Mouse (Mus musculus) testis, postnatal 14 days (tissue): ENCODE results near the gene Ergic1.

Experiments used
- DNase-seq: peaks from one replicate; pipeline ENCODE4 v3.0.0; 2021; ENCODE audit warnings: low spot score

Gene Ergic1

GRCm38 (mm10) chr17:26601514-26601913 lies 40.2 kb downstream of the Ergic1 start:
- DNase-seq: no peak

DNA sequence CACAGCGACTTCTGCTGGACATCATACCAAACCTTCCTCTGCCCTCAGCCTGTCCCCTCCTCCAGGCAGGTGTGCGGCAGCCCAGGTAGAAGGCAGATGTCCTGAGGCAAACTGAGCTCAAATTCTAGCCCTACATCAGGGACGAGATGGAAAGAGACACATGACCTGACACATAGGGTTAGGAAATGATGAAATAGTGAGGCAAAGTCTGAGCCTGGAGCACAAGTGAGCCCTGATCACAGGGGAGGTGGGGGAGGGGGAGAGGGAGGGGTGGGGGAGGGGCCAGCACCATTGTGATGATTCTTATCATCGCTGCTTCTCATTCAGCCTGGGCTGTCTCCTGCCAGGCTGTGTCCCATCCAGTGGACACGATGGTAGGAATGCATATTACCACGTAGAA lies 40.6 kb downstream of the Ergic1 start:
- DNase-seq: no peak

- no peak for DNase-seq
Observed at GRCm38 (mm10) chr17:26602371-26602885, 41.1 kb downstream of the Ergic1 start.

DNA sequence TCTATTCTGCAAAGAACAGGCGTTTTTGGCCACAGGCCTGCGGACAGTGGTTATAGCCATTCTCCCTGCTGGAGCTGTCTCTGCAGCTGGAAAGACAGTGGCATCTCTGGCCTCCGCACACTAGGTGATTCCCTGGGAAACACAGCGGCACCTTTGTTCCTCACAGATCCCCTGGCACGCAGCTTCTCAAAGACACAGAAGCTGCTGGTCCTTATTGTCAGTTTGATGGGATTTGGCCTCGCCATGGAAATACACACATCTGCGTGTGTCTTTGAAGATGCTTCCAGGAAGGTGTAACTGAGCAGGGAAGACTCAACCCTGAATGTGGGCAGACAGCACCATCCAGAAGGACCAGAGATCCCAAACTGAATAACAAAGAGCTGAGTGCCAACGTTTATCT lies 42.0 kb downstream of the Ergic1 start:
- DNase-seq: no peak

- no peak for DNase-seq
Observed at GRCm38 (mm10) chr17:26605636-26606035, 44.3 kb downstream of the Ergic1 start.

DNA sequence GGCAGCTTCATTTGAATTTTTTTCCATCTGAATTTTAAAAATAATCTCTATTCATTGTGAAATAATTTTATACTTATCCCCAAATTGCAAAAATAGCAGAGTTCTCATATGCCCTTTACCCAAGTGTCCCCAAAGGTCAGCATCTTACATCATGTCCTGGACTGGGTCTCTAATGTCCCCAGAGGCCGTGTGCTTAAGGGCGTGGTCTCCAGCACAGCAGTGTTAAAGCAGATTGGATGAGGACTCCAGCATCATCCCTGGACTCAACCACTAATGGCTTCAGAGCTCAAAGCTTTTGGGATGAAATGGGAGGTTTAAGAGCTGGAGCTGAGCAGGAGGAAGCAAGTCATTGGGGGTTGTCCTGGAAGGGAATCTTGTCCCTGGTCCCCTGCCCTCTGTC lies 45.2 kb downstream of the Ergic1 start:
- no peak for DNase-seq

DNA sequence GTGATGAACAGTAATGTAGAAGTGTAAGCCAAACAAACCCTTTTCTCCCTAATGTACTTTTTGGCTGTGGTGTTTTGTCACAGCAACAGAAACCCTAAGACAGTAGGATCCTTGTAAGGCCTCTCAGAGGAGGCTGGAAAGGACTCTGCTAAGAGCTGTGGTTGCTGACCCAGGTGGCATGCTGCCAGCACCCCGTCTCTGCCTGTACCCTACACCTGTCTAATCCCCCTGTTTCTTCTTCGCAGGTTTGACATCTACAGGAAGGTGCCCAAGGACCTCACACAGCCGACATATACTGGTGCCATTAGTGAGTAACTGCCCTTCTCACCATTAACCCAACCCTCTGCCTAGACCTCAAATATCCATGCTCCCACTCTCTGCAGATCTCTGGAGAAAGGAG lies 47.1 kb downstream of the Ergic1 start:
- no peak for DNase-seq

DNA sequence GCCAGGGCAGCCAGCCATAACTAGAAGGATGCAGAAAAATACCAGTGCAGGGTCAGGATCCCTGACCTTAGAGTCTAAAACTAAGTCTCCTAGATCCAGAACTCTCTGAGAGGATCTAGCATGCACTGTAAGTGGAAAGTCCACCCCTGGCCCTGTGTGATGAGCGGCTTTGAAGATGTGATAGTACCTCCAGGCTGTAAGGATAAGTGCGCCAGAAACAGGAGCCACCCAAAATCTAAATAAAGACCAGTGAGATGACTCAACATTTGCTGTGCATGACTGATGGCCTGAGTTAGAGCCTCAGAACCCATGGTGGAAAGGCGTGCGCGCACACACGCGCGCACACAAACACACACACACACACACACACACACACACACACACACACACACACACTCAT lies 47.6 kb downstream of the Ergic1 start:
- DNase-seq: no peak

DNA sequence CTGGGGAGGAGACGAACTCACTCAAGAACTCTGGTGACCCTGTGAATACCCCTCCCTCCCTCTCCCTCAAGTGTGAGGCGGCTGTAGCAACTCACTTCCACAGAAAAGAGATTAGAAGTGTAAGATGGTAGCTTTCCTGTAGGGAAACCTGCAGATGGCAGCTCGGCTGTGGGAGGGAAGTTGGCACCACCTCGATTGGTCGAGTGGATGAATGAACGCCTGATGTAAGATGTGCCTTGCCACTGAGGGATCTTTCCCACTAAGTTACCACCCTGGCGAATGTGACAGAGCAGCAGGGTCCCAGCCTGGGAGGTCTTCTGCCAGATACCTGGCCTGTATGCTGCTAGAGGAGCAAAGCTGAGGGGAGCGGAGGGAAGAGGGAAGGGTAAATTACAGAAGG lies 48.5 kb downstream of the Ergic1 start:
- DNase-seq: no peak

GRCm38 (mm10) chr17:26611328-26611727 lies 50.0 kb downstream of the Ergic1 start:
- DNase-seq: peak; percentile 27

GRCm38 (mm10) chr17:26611918-26612317 lies 50.6 kb downstream of the Ergic1 start:
- DNase-seq: no peak

DNA sequence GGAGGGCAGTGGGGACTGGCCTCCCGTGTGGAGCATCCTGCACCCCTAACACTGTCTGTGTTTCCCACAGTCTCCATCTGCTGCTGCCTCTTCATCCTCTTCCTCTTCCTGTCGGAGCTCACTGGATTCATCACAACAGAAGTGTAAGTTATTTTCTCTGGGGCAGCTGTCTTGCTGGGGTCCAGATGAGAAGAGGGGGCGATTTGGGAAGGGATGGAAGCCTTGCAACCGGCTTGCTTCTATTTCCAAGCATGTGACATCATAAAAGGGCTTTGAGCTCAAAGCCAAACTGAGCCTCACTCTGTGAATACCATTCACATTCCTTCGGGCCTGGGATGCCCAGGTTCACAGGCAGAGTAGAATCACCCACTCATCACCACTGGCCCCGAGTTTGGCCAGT lies 53.0 kb downstream of the Ergic1 start:
- DNase-seq: no peak

DNA sequence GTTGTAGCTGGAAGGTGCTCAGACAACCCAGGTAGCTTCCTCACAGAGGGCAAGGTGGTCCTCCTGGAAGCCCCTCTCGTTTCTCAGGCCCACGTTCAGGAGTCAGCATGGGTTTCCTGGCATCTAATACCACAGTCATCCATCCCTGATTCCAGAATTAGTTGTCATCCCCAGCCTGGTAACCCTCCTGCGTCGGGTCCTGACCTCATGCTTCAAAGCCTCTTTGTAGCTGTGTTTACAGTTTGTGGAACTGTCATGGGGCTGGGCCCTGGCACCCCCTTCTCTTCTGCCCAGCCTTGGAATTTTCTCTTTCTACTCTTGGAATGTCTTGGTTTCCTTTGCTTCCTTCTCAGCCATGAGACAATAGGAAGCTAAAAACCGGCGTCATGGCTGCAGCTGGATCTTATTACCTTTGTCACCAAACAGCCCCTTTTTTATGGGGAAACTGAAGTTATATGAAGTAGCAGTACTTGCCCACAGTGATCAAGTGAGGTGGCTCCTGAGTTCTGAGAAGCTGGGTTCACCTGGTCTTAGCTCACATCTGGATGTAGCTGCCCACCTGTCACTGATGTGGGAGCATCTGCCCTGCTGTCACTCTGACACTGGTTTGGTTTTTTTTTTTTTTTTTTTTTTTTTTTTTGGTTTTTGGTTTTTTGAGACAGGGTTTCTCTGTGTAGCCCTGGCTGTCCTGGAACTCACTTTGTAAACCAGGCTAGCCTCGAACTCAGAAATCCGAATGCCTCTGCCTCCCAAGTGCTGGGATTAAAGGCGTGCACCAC lies 53.6 kb downstream of the Ergic1 start:
- DNase-seq: no peak

- no peak for DNase-seq
Observed at GRCm38 (mm10) chr17:26616696-26617095, 55.4 kb downstream of the Ergic1 start.

- no peak for DNase-seq
Observed at GRCm38 (mm10) chr17:26618498-26618897, 57.2 kb downstream of the Ergic1 start.

GRCm38 (mm10) chr17:26619577-26619976 lies 58.3 kb downstream of the Ergic1 start:
- DNase-seq: no peak

DNA sequence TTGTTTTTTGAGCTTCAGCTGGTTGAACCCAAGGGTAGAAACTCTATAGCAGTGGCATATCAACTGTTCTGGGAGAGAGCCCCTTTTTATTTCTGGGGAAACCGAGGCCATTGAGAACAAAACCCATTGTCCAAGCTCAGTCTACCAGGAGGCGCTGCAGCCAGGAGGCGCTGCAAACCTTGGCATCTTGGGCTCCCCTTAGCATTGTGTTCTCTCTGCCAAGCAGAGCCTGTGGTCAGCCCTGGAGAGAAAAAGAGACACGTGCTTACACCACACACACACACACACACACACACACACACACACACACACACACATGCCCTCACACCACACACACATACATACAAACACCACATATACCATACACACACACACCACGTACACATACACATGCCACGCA lies 59.0 kb downstream of the Ergic1 start:
- no peak for DNase-seq

GRCm38 (mm10) chr17:26620786-26621766 lies 59.8 kb downstream of the Ergic1 start:
- DNase-seq: peak; percentile 57

DNA sequence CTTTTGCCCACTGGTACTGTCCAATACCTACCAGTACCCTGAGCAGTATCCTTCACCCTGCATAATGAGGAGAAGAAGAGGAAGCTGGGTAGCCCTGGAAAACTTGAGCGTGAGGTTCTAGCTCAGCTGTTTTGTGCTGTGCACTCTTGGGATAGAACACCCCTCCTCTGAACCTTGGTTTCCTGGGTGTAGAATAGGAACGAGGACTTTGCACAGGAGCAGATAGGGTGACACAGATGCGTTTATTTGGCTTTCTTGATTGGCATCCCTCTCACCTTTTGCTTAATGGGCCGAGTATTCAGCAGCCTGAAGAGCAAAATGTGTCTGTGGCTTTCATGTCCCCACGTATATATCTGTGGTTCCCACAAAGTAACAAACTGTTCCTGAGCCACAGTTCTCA lies 60.6 kb downstream of the Ergic1 start:
- no peak for DNase-seq

- no peak for DNase-seq
Observed at GRCm38 (mm10) chr17:26623991-26624390, 62.7 kb downstream of the Ergic1 start.

DNA sequence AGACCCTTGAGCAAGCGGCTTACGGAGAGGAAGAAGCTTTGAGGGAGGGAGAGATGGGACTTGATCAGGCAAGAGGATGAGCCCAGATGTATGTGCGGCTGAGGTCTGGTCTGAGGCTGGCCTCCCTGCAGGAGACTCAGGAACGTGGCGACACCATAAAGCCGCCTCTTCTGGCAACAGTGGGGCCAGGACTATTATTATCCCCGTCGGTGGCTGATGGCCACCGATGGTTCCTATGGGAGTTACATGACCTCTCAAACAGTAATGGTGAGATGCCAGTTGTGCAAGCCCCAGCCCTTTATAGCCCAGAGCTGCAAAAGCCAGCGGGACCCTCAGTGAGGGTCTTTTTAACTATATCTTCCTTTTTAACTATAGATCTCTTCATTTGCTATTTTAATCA lies 63.7 kb downstream of the Ergic1 start:
- DNase-seq: no peak

- DNase-seq: no peak
Observed at GRCm38 (mm10) chr17:26625521-26626010, 64.3 kb downstream of the Ergic1 start.

GRCm38 (mm10) chr17:26628479-26628878 lies 67.2 kb downstream of the Ergic1 start:
- DNase-seq: no peak
